Mouse (Mus musculus): Measurements from ENCODE around the gene 1700088E04Rik. TPM values are rescaled to one million over a fixed set of nuclear protein-coding genes. Genes with fewer than 3 reads are reported as not detected.

1700088E04Rik gene
- polyA plus RNA-seq (2012; ENCODE audit: insufficient read depth, low replicate concordance), result 4.1 TPM in 1 of 2 replicates, not detected in the other

DNA sequence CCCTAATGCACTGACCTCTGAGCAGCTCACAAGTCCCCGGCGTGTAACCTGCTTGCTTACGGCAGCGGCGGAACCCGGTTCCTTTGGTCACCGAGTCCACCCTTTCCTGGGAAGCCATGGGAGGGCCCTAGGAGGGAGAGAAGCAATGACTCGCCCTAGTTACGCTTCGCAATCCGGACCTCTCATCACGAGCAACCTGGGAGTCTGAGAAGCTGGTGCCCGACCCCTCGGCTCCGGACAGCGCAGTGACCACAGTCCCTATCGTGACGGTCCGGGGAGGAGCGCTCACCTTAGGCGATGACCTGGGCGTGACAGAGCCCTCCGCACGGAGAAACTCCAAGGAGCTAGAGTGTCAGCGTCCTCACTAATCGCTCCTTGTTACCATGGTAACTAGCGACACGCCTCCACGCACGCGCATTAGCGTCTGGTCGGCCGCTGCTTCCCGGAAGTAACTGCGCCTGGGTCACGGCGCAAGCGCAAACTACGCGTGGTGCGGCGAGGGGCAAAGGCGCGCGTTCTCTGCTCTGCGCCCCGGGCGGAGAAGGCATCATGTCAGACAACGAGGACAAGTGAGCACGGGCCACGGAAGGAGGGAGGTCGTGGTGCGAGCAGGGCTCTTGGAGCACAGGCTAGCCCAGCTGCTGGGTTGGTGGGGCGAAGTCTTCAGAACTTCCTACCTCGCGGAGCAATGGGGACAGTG, at the start of gene 1700088E04Rik, which contains the start of gene Polr2f:
1700088E04Rik (minus strand) TSS at position 388 of the 700 bp plus-strand sequence.
Polr2f (plus strand) TSS at position 144 of the 700 bp plus-strand sequence.
- H3K27me3 ChIP-seq (replicated peaks), result peaks cover 5% of the 10 kb centered on the region
- H3K9me3 ChIP-seq, result peaks cover 3% of the 10 kb centered on the region; the same call in 1 of the 2 replicates
- H3K4me1 ChIP-seq, result peaks cover 38% of the 10 kb centered on the region
- TF ChIP-seq FLI1 (IDR thresholded peaks at IDR 0.05; ENCODE audit: low read length) (no peak), GATA1 (IDR thresholded peaks at IDR 0.05; ENCODE audit: borderline replicate concordance, low read length) (peak; percentile 43; the same call in 1 of the 3 replicates)
- peak within 1 kb of the TSS; percentile 99 for H3K4me3 ChIP-seq (replicated peaks)
- peaks cover 23% of the 10 kb centered on the region for H3K36me3 ChIP-seq (replicated peaks; ENCODE audit: low read length)

- no peaks in the 10 kb centered on the region for H3K36me3 ChIP-seq (replicated peaks; ENCODE audit: low read length)
- H3K9me3 ChIP-seq, result peaks cover 18% of the 10 kb centered on the region
- no peak overlapping the region for H3K4me3 ChIP-seq (replicated peaks)
- H3K27me3 ChIP-seq (replicated peaks), result peaks cover 35% of the 10 kb centered on the region
- no peaks in the 10 kb centered on the region for H3K4me1 ChIP-seq
- TF ChIP-seq FLI1 (IDR thresholded peaks at IDR 0.05; ENCODE audit: low read length), result no peak
- TF ChIP-seq GATA1 (IDR thresholded peaks at IDR 0.05; ENCODE audit: borderline replicate concordance, low read length), result no peak
Observed at GRCm38 (mm10) chr15:79187819-79188218, 46.8 kb upstream of the 1700088E04Rik start.

GRCm38 (mm10) chr15:79185213-79185612, 44.2 kb upstream of the 1700088E04Rik start:
- Histone ChIP-seq H3K27me3 (replicated peaks) (peaks cover 47% of the 10 kb centered on the region), H3K4me3 (replicated peaks) (no peak overlapping the region), H3K36me3 (replicated peaks; ENCODE audit: low read length) (no peaks in the 10 kb centered on the region), H3K9me3 (0 out of 2 replicates have a peak, but pooled peaks cover 3% of the 10 kb centered on the region), H3K4me1 (no peaks in the 10 kb centered on the region)
- TF ChIP-seq GATA1 (IDR thresholded peaks at IDR 0.05; ENCODE audit: borderline replicate concordance, low read length), result no peak
- no peak for TF ChIP-seq FLI1 (IDR thresholded peaks at IDR 0.05; ENCODE audit: low read length)

DNA sequence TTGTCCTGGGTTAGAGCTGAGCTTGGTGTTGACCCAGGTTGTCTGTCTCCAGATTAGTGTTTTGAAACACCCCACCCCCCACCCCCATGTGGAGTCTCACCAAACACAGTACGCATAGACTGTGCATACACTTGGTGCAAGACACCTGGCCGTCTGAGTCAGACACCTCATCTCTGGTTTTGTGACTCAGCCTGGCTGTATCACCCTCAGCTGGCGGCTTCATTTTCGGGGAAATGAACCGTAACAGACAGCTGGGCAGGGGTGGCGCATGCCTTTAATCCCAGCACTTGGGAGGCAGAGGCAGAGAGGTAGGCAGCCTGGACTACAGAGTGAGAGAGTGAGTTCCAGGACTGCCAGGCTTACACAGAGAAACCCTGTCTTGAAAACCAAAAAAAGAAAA, 35.9 kb upstream of the 1700088E04Rik start:
- H3K4me1 ChIP-seq, result peaks cover 21% of the 10 kb centered on the region
- TF ChIP-seq GATA1 (IDR thresholded peaks at IDR 0.05; ENCODE audit: borderline replicate concordance, low read length) (no peak), FLI1 (IDR thresholded peaks at IDR 0.05; ENCODE audit: low read length) (no peak)
- H3K27me3 ChIP-seq (replicated peaks), result peaks cover 74% of the 10 kb centered on the region
- H3K9me3 ChIP-seq, result no peaks in the 10 kb centered on the region
- H3K36me3 ChIP-seq (replicated peaks; ENCODE audit: low read length), result no peaks in the 10 kb centered on the region
- no peak overlapping the region for H3K4me3 ChIP-seq (replicated peaks)

GRCm38 (mm10) chr15:79166712-79167111, 25.7 kb upstream of the 1700088E04Rik start:
- H3K9me3 ChIP-seq, result no peaks in the 10 kb centered on the region
- TF ChIP-seq GATA1 (IDR thresholded peaks at IDR 0.05; ENCODE audit: borderline replicate concordance, low read length) (no peak), FLI1 (IDR thresholded peaks at IDR 0.05; ENCODE audit: low read length) (no peak)
- no peaks in the 10 kb centered on the region for H3K36me3 ChIP-seq (replicated peaks; ENCODE audit: low read length)
- H3K27me3 ChIP-seq (replicated peaks), result peaks cover 92% of the 10 kb centered on the region
- peaks cover 14% of the 10 kb centered on the region for H3K4me1 ChIP-seq
- no peak overlapping the region for H3K4me3 ChIP-seq (replicated peaks)

GRCm38 (mm10) chr15:79165140-79165539, 24.1 kb upstream of the 1700088E04Rik start, which contains the start of gene Sox10:
Gene Sox10, minus strand, starts transcription at chr15:79165240.
- peaks cover 97% of the 10 kb centered on the region for H3K27me3 ChIP-seq (replicated peaks)
- H3K4me1 ChIP-seq, result peaks cover 12% of the 10 kb centered on the region
- H3K4me3 ChIP-seq (replicated peaks), result no peak within 1 kb of the TSS
- H3K9me3 ChIP-seq, result no peaks in the 10 kb centered on the region
- H3K36me3 ChIP-seq (replicated peaks; ENCODE audit: low read length), result no peaks in the 10 kb centered on the region
- no peak for TF ChIP-seq GATA1 (IDR thresholded peaks at IDR 0.05; ENCODE audit: borderline replicate concordance, low read length)
- TF ChIP-seq FLI1 (IDR thresholded peaks at IDR 0.05; ENCODE audit: low read length), result no peak

DNA sequence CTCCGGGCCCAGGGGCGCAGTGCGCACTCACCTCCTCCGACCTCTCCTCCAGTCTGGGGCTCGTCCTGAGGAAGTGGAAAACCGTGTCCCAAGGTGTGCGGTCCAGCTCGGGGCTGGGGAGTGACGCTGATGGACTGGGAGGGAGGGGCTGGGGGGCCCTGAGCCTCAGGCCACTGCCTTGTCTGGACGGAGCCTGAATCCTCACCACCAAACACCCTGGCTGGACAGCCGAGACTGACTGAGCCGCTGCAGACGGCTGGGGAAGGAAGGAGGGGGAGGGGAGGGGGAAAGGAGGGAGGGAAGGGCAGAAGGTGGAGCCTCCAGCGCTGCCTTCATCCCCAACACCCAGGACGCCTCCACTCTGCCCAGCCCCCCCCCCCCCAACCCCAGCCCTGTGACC, 23.2 kb upstream of the 1700088E04Rik start:
- no peak overlapping the region for H3K4me3 ChIP-seq (replicated peaks)
- TF ChIP-seq GATA1 (IDR thresholded peaks at IDR 0.05; ENCODE audit: borderline replicate concordance, low read length) (no peak), FLI1 (IDR thresholded peaks at IDR 0.05; ENCODE audit: low read length) (no peak)
- no peaks in the 10 kb centered on the region for H3K9me3 ChIP-seq
- peaks cover 12% of the 10 kb centered on the region for H3K4me1 ChIP-seq
- no peaks in the 10 kb centered on the region for H3K36me3 ChIP-seq (replicated peaks; ENCODE audit: low read length)
- peaks cover 99% of the 10 kb centered on the region for H3K27me3 ChIP-seq (replicated peaks)

DNA sequence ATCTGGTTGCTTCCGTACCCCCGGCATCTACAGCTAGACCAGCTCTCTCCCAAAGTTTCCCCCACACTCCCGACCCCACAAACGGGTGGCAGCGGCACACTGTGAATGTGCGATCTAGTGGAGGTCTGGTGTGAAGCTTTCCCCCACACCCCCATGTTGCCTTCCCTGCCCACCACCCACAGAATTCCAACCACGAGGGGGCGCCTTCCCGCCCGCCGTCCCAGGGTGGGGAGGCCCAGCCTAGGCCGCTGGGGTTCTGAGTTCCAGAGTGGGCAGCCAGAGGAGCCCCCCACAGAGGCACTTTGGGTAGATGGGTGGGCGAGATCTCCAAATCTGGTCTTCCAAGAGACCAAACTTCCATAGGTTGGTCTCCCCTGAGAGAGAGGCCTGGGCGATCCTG, 21.8 kb upstream of the 1700088E04Rik start:
- Histone ChIP-seq H3K4me3 (replicated peaks) (no peak overlapping the region), H3K36me3 (replicated peaks; ENCODE audit: low read length) (no peaks in the 10 kb centered on the region), H3K9me3 (no peaks in the 10 kb centered on the region), H3K27me3 (replicated peaks) (peaks cover 99% of the 10 kb centered on the region), H3K4me1 (peaks cover 12% of the 10 kb centered on the region)
- TF ChIP-seq GATA1 (IDR thresholded peaks at IDR 0.05; ENCODE audit: borderline replicate concordance, low read length) (no peak), FLI1 (IDR thresholded peaks at IDR 0.05; ENCODE audit: low read length) (no peak)

GRCm38 (mm10) chr15:79162301-79162700, 21.2 kb upstream of the 1700088E04Rik start:
- no peaks in the 10 kb centered on the region for H3K9me3 ChIP-seq
- no peaks in the 10 kb centered on the region for H3K36me3 ChIP-seq (replicated peaks; ENCODE audit: low read length)
- H3K27me3 ChIP-seq (replicated peaks), result peaks cover 98% of the 10 kb centered on the region
- TF ChIP-seq GATA1 (IDR thresholded peaks at IDR 0.05; ENCODE audit: borderline replicate concordance, low read length) (no peak), FLI1 (IDR thresholded peaks at IDR 0.05; ENCODE audit: low read length) (no peak)
- H3K4me1 ChIP-seq, result peaks cover 12% of the 10 kb centered on the region
- H3K4me3 ChIP-seq (replicated peaks), result no peak overlapping the region

DNA sequence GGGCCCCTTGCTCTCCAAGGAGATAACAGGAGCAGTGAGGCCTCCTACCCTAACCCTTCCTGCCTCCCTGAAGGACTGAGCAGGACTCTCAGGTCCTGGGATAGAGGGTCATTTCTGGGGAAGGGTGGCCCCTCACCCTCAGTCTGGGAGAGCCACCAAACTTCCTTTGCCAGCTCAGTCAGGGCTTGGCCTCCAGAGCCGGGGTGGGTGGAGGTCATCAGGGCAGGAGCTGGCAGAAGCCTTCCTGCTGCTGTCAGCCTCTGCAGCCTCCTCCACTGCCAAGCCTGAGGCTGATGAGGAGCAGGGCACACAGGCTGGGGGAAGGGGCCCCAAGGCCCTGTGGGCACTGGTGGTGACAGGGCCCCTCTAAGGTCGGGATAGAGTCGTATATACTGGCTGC, 14.5 kb upstream of the 1700088E04Rik start:
- Histone ChIP-seq H3K27me3 (replicated peaks) (peaks cover 57% of the 10 kb centered on the region), H3K4me3 (replicated peaks) (no peak overlapping the region), H3K4me1 (peaks cover 7% of the 10 kb centered on the region; the same call in 1 of the 2 replicates), H3K36me3 (replicated peaks; ENCODE audit: low read length) (peaks cover 28% of the 10 kb centered on the region), H3K9me3 (no peaks in the 10 kb centered on the region)
- no peak for TF ChIP-seq GATA1 (IDR thresholded peaks at IDR 0.05; ENCODE audit: borderline replicate concordance, low read length)
- no peak for TF ChIP-seq FLI1 (IDR thresholded peaks at IDR 0.05; ENCODE audit: low read length)

Measured in megakaryocyte, embryonic 14.5 days (primary cell).